Mouse (Mus musculus): ENCODE results near the gene Map3k5. TPM values are rescaled to one million over a fixed set of nuclear protein-coding genes. Genes with fewer than 3 reads are reported as not detected.

The Map3k5 gene
- polyA plus RNA-seq, 1 experiment from 2014 or later = 1.0 TPM

GRCm38 (mm10) chr10:20087841-20088240 is 153.6 kb downstream of the Map3k5 start:
- Histone ChIP-seq H3K4me3 (ENCODE audit: low read length) (no peak overlapping the region), H3K4me1 (ENCODE audit: control insufficient read depth, insufficient read depth, low read depth, low read length) (no peaks in the 10 kb centered on the region), H3K36me3 (ENCODE audit: control insufficient read depth, insufficient read depth, low read length) (no peaks in the 10 kb centered on the region), H3K27ac (ENCODE audit: low read depth, low read length) (no peak overlapping the region), H3K9me3 (ENCODE audit: control insufficient read depth, low read length) (no peaks in the 10 kb centered on the region), H3K4me2 (ENCODE audit: low read length) (no peak overlapping the region), H3K9ac (ENCODE audit: low read depth, low read length) (no peak overlapping the region), H3K27me3 (replicated peaks; ENCODE audit: control insufficient read depth, insufficient read depth, low read length) (no peaks in the 10 kb centered on the region)
- 57% methylated on average over 2 of the region's 2 CpGs for WGBS
- no peak for ATAC-seq

GRCm38 (mm10) chr10:20089026-20089425 is 154.8 kb downstream of the Map3k5 start:
- Histone ChIP-seq H3K9ac (ENCODE audit: low read depth, low read length) (no peak overlapping the region), H3K36me3 (ENCODE audit: control insufficient read depth, insufficient read depth, low read length) (no peaks in the 10 kb centered on the region), H3K4me1 (ENCODE audit: control insufficient read depth, insufficient read depth, low read depth, low read length) (no peaks in the 10 kb centered on the region), H3K9me3 (ENCODE audit: control insufficient read depth, low read length) (no peaks in the 10 kb centered on the region), H3K4me2 (ENCODE audit: low read length) (no peak overlapping the region), H3K27ac (ENCODE audit: low read depth, low read length) (no peak overlapping the region), H3K4me3 (ENCODE audit: low read length) (no peak overlapping the region), H3K27me3 (replicated peaks; ENCODE audit: control insufficient read depth, insufficient read depth, low read length) (no peaks in the 10 kb centered on the region)
- ATAC-seq = no peak
- WGBS = 18% methylated on average over 3 of the region's 3 CpGs

- no peak overlapping the region for H3K4me3 ChIP-seq (ENCODE audit: low read length)
- no peak overlapping the region for H3K27ac ChIP-seq (ENCODE audit: low read depth, low read length)
- no peaks in the 10 kb centered on the region for H3K36me3 ChIP-seq (ENCODE audit: control insufficient read depth, insufficient read depth, low read length)
- WGBS = 92% methylated on average over 11 of the region's 11 CpGs
- H3K27me3 ChIP-seq (replicated peaks; ENCODE audit: control insufficient read depth, insufficient read depth, low read length) = no peaks in the 10 kb centered on the region
- no peaks in the 10 kb centered on the region for H3K4me1 ChIP-seq (ENCODE audit: control insufficient read depth, insufficient read depth, low read depth, low read length)
- no peak overlapping the region for H3K9ac ChIP-seq (ENCODE audit: low read depth, low read length)
- no peak overlapping the region for H3K4me2 ChIP-seq (ENCODE audit: low read length)
- H3K9me3 ChIP-seq (ENCODE audit: control insufficient read depth, low read length) = no peaks in the 10 kb centered on the region
- ATAC-seq = no peak
Measured at GRCm38 (mm10) chr10:20090171-20090570, 155.9 kb downstream of the Map3k5 start.

GRCm38 (mm10) chr10:20091416-20091815 is 157.1 kb downstream of the Map3k5 start:
- no peak overlapping the region for H3K9ac ChIP-seq (ENCODE audit: low read depth, low read length)
- no peaks in the 10 kb centered on the region for H3K9me3 ChIP-seq (ENCODE audit: control insufficient read depth, low read length)
- no peaks in the 10 kb centered on the region for H3K4me1 ChIP-seq (ENCODE audit: control insufficient read depth, insufficient read depth, low read depth, low read length)
- no peaks in the 10 kb centered on the region for H3K27me3 ChIP-seq (replicated peaks; ENCODE audit: control insufficient read depth, insufficient read depth, low read length)
- H3K4me2 ChIP-seq (ENCODE audit: low read length) = no peak overlapping the region
- no peak for ATAC-seq
- no peaks in the 10 kb centered on the region for H3K36me3 ChIP-seq (ENCODE audit: control insufficient read depth, insufficient read depth, low read length)
- WGBS = 88% methylated on average over 2 of the region's 2 CpGs
- H3K27ac ChIP-seq (ENCODE audit: low read depth, low read length) = no peak overlapping the region
- H3K4me3 ChIP-seq (ENCODE audit: low read length) = no peak overlapping the region

GRCm38 (mm10) chr10:20092371-20092770 is 158.1 kb downstream of the Map3k5 start:
- Histone ChIP-seq H3K27ac (ENCODE audit: low read depth, low read length) (no peak overlapping the region), H3K9me3 (ENCODE audit: control insufficient read depth, low read length) (no peaks in the 10 kb centered on the region), H3K9ac (ENCODE audit: low read depth, low read length) (no peak overlapping the region), H3K27me3 (replicated peaks; ENCODE audit: control insufficient read depth, insufficient read depth, low read length) (no peaks in the 10 kb centered on the region), H3K36me3 (ENCODE audit: control insufficient read depth, insufficient read depth, low read length) (no peaks in the 10 kb centered on the region), H3K4me1 (ENCODE audit: control insufficient read depth, insufficient read depth, low read depth, low read length) (no peaks in the 10 kb centered on the region), H3K4me2 (ENCODE audit: low read length) (no peak overlapping the region), H3K4me3 (ENCODE audit: low read length) (no peak overlapping the region)
- WGBS = 88% methylated on average over 3 of the region's 3 CpGs
- no peak for ATAC-seq

- no peak overlapping the region for H3K4me2 ChIP-seq (ENCODE audit: low read length)
- no peaks in the 10 kb centered on the region for H3K4me1 ChIP-seq (ENCODE audit: control insufficient read depth, insufficient read depth, low read depth, low read length)
- no peak overlapping the region for H3K4me3 ChIP-seq (ENCODE audit: low read length)
- H3K36me3 ChIP-seq (ENCODE audit: control insufficient read depth, insufficient read depth, low read length) = no peaks in the 10 kb centered on the region; the same call in 1 of the 2 replicates
- no peaks in the 10 kb centered on the region for H3K9me3 ChIP-seq (ENCODE audit: control insufficient read depth, low read length)
- H3K27ac ChIP-seq (ENCODE audit: low read depth, low read length) = no peak overlapping the region
- ATAC-seq = no peak
- WGBS = 96% methylated on average over 6 of the region's 6 CpGs
- H3K9ac ChIP-seq (ENCODE audit: low read depth, low read length) = no peak overlapping the region
- no peaks in the 10 kb centered on the region for H3K27me3 ChIP-seq (replicated peaks; ENCODE audit: control insufficient read depth, insufficient read depth, low read length)
Measured at GRCm38 (mm10) chr10:20101456-20101855, 167.2 kb downstream of the Map3k5 start.

- 73% methylated on average over 8 of the region's 8 CpGs for WGBS
- no peaks in the 10 kb centered on the region for H3K27me3 ChIP-seq (replicated peaks; ENCODE audit: control insufficient read depth, insufficient read depth, low read length)
- H3K27ac ChIP-seq (ENCODE audit: low read depth, low read length) = no peak overlapping the region
- ATAC-seq = no peak
- H3K9ac ChIP-seq (ENCODE audit: low read depth, low read length) = no peak overlapping the region
- H3K4me2 ChIP-seq (ENCODE audit: low read length) = no peak overlapping the region
- no peaks in the 10 kb centered on the region for H3K9me3 ChIP-seq (ENCODE audit: control insufficient read depth, low read length)
- no peak overlapping the region for H3K4me3 ChIP-seq (ENCODE audit: low read length)
- H3K36me3 ChIP-seq (ENCODE audit: control insufficient read depth, insufficient read depth, low read length) = no peaks in the 10 kb centered on the region; the same call in 1 of the 2 replicates
- no peaks in the 10 kb centered on the region for H3K4me1 ChIP-seq (ENCODE audit: control insufficient read depth, insufficient read depth, low read depth, low read length)
Measured at GRCm38 (mm10) chr10:20104271-20104931, 170.1 kb downstream of the Map3k5 start.

- H3K4me2 ChIP-seq (ENCODE audit: low read length) = no peak overlapping the region
- no peaks in the 10 kb centered on the region for H3K9me3 ChIP-seq (ENCODE audit: control insufficient read depth, low read length)
- no peak for ATAC-seq
- H3K4me1 ChIP-seq (ENCODE audit: control insufficient read depth, insufficient read depth, low read depth, low read length) = no peaks in the 10 kb centered on the region
- H3K36me3 ChIP-seq (ENCODE audit: control insufficient read depth, insufficient read depth, low read length) = no peaks in the 10 kb centered on the region
- H3K27ac ChIP-seq (ENCODE audit: low read depth, low read length) = no peak overlapping the region
- no peak overlapping the region for H3K4me3 ChIP-seq (ENCODE audit: low read length)
- WGBS = 81% methylated on average over 4 of the region's 4 CpGs
- no peaks in the 10 kb centered on the region for H3K27me3 ChIP-seq (replicated peaks; ENCODE audit: control insufficient read depth, insufficient read depth, low read length)
- H3K9ac ChIP-seq (ENCODE audit: low read depth, low read length) = no peak overlapping the region
Measured at GRCm38 (mm10) chr10:20105575-20105974, 171.3 kb downstream of the Map3k5 start.

- H3K27ac ChIP-seq (ENCODE audit: low read depth, low read length) = no peak overlapping the region
- H3K9me3 ChIP-seq (ENCODE audit: control insufficient read depth, low read length) = no peaks in the 10 kb centered on the region
- H3K4me1 ChIP-seq (ENCODE audit: control insufficient read depth, insufficient read depth, low read depth, low read length) = no peaks in the 10 kb centered on the region
- no peak overlapping the region for H3K9ac ChIP-seq (ENCODE audit: low read depth, low read length)
- ATAC-seq = no peak
- H3K27me3 ChIP-seq (replicated peaks; ENCODE audit: control insufficient read depth, insufficient read depth, low read length) = no peaks in the 10 kb centered on the region
- no peaks in the 10 kb centered on the region for H3K36me3 ChIP-seq (ENCODE audit: control insufficient read depth, insufficient read depth, low read length)
- 92% methylated on average over 14 of the region's 14 CpGs for WGBS
- H3K4me3 ChIP-seq (ENCODE audit: low read length) = no peak overlapping the region
- no peak overlapping the region for H3K4me2 ChIP-seq (ENCODE audit: low read length)
Measured at GRCm38 (mm10) chr10:20107031-20107430, 172.8 kb downstream of the Map3k5 start.

All from hindbrain, embryonic 16.5 days (tissue).